Mouse (Mus musculus) embryonic fibroblast, embryonic 13.5 days (primary cell): ENCODE data around the gene Cnfn.

ENCODE experiments used
- CTCF ChIP-seq: IDR thresholded peaks from 2 replicates; pipeline ENCODE4 v1.5.1; 2011; ENCODE audit warnings: mild to moderate bottlenecking, control low read depth, low read length, moderate library complexity, borderline replicate concordance; ENCODE audit not compliant: insufficient read depth
- POLR2A ChIP-seq: IDR thresholded peaks from 2 replicates; pipeline ENCODE4 v1.6.1; 2011; ENCODE audit warnings: low read depth, mild to moderate bottlenecking, control low read depth, low read length, moderate library complexity

DNA sequence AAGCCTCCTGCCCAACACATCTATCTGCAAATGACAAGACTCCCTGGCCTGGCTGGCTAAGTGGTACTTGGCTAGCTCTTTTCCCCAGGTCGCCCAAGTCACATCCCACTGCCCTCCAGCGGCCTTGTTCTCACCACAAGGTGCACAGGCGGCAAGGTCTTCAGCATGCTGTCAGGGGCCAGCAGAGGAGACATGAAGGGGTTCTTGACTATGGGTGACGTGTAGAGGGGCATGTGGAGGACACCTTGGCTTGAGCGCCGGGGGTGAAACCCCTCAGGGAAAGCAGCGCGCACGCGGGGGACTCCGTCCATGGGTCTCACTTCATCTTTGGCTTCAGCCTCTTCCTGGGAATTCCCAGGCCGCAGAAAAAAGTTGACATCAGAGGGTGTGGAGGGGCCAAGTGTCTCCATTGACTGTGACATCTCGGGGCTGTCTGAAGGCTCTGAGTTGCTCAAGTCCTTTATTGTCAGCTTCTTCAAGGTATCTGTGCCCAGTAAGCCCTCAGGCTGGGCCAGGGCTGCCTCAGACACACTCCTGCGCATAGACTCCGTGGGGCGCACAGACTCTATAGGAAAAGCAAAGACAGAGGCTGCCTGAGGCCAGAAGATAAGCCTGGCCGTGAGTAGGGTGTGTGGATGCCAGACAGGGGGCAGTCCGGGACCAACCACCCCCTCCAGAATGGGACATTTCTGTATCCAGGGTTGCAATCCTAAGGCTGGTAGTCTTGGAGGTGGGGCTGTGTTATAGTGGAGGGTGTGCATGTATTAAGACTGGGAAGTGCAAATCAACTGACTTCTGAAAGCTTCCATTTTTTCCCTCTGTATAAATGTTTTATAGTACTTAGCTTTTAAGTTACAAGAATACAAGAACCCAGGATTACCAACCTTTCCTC, 11.1 kb upstream of the Cnfn start:
- no peak for TF ChIP-seq CTCF
- no peak for TF ChIP-seq POLR2A
